Mouse (Mus musculus) liver, embryonic 14.5 days (tissue): ENCODE data around the gene Ndnf.

ENCODE experiments used
- CTCF ChIP-seq: IDR thresholded peaks from 2 replicates; pipeline ENCODE4 v1.5.1; 2016; ENCODE audit warnings: antibody characterized with exemption, low read depth, control low read depth
- EP300 ChIP-seq: IDR thresholded peaks from 2 replicates; pipeline ENCODE4 v1.6.1; 2016; ENCODE audit warnings: antibody characterized with exemption, low read depth

GRCm38 (mm10) chr6:65670981-65671411 is 394 bp upstream of the Ndnf start:
- TF ChIP-seq EP300 (no peak), CTCF (no peak)
